Mouse (Mus musculus): ENCODE results near the gene Ano10.

The Ano10 gene

GRCm38 (mm10) chr9:122276134-122276533, 18.1 kb downstream of the Ano10 start:
- H3K36me3 ChIP-seq (ENCODE audit: control insufficient read depth, insufficient read depth, low read length, poor library complexity, severe bottlenecking) = peaks cover 1% of the 10 kb centered on the region; the same call in 1 of the 2 replicates
- no peaks in the 10 kb centered on the region for H3K27me3 ChIP-seq (ENCODE audit: control insufficient read depth, insufficient read depth, low read length, poor library complexity, severe bottlenecking)
- no peak for DNase-seq (ENCODE audit: low read depth, low spot score)

- peaks cover 4% of the 10 kb centered on the region; the same call in 1 of the 2 replicates for H3K36me3 ChIP-seq (ENCODE audit: control insufficient read depth, insufficient read depth, low read length, poor library complexity, severe bottlenecking)
- no peak for DNase-seq (ENCODE audit: low read depth, low spot score)
Observed at GRCm38 (mm10) chr9:122274346-122274745, 19.9 kb downstream of the Ano10 start.

DNA sequence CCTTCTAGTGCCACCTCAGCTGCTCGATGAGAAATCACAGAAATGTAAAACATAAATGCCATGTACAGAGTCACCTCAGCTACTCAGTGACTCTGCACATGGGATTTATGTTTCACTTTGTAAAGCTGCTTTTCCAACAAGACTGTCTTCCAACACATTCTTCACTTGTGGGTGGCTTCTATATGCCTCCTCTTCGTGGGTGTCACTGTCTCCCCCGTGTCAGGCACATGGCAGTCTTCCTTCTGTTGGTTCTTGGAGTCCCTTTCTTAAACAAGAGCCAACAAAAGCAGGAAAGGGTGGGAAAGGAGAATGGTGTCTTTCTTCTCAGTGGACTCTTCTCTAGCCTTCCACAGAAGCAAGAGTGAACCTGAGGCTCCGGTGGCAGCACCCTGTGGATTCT, 20.3 kb downstream of the Ano10 start:
- Histone ChIP-seq H3K27me3 (ENCODE audit: control insufficient read depth, insufficient read depth, low read length, poor library complexity, severe bottlenecking) (no peaks in the 10 kb centered on the region), H3K36me3 (ENCODE audit: control insufficient read depth, insufficient read depth, low read length, poor library complexity, severe bottlenecking) (peaks cover 4% of the 10 kb centered on the region; the same call in 1 of the 2 replicates)
- DNase-seq (ENCODE audit: low read depth, low spot score) = no peak

More at GRCm38 (mm10) chr9:122274346-122274745, 19.9 kb downstream of the Ano10 start:
- no peaks in the 10 kb centered on the region for H3K27me3 ChIP-seq (ENCODE audit: control insufficient read depth, insufficient read depth, low read length, poor library complexity, severe bottlenecking)

GRCm38 (mm10) chr9:122271866-122272265, 22.4 kb downstream of the Ano10 start:
- DNase-seq (ENCODE audit: low read depth, low spot score) = no peak
- Histone ChIP-seq H3K27me3 (ENCODE audit: control insufficient read depth, insufficient read depth, low read length, poor library complexity, severe bottlenecking) (no peaks in the 10 kb centered on the region), H3K36me3 (ENCODE audit: control insufficient read depth, insufficient read depth, low read length, poor library complexity, severe bottlenecking) (peaks cover 4% of the 10 kb centered on the region; the same call in 1 of the 2 replicates)

DNA sequence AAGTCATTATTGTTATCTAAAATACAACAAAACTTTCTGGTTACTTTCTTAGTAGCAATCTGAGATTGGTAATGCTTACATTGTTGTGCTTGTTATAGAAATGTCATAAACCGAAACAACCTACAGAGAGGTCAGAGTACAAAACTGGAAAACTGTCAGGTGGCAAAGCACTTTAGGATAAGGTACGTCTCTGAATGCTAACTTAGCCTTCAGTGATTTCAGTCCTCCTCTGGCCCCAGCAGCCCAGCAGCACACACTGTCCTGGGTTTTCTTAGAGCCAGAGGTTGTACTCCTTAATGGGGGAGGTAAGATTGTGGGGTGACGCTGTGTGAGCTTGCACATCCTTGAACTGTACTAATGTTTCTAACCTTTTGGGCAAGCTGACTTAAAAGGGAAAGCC, 22.9 kb downstream of the Ano10 start:
- DNase-seq (ENCODE audit: low read depth, low spot score) = no peak
- Histone ChIP-seq H3K27me3 (ENCODE audit: control insufficient read depth, insufficient read depth, low read length, poor library complexity, severe bottlenecking) (no peaks in the 10 kb centered on the region), H3K36me3 (ENCODE audit: control insufficient read depth, insufficient read depth, low read length, poor library complexity, severe bottlenecking) (peaks cover 4% of the 10 kb centered on the region; the same call in 1 of the 2 replicates)

- no peak for DNase-seq (ENCODE audit: low read depth, low spot score)
- Histone ChIP-seq H3K27me3 (ENCODE audit: control insufficient read depth, insufficient read depth, low read length, poor library complexity, severe bottlenecking) (no peaks in the 10 kb centered on the region), H3K36me3 (ENCODE audit: control insufficient read depth, insufficient read depth, low read length, poor library complexity, severe bottlenecking) (peaks cover 4% of the 10 kb centered on the region; the same call in 1 of the 2 replicates)
Observed at GRCm38 (mm10) chr9:122270913-122271312, 23.3 kb downstream of the Ano10 start.

DNA sequence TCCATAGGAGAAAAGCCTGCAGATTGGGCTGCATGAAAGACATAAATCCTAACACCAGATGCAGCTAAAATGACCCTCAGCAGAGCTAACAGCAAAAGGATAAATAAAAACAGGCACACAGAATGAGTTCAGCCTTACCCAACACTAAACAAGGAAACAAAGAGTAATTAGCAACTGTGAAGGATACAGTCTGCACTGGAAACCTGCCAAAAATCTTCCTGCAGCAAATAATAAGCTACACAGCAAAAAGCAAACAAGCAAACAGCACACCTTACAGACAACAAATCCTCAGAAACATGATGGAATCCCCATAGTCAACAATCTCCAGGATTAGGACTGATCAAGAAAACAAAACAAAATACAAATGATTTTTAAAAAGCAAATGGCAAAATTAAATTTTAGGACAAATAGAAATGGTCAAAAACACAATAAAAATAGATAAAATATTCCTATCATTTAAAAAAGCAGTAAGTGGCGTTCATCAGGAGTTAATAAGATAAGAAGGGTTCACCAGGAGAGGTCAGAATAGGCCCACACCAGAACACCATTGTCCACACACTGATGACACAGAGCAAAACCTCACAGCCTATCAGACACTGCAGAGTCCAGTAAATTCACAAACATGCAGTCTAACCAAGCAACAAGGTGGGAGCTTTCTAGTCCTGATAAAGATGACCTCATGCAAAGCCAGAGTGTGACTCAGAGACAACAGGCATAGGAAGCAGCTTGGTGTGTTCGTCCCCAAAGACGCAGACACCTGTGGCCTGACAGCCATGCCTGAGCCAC, 24.8 kb downstream of the Ano10 start:
- H3K36me3 ChIP-seq (ENCODE audit: control insufficient read depth, insufficient read depth, low read length, poor library complexity, severe bottlenecking) = peaks cover 6% of the 10 kb centered on the region; the same call in 1 of the 2 replicates
- no peak for DNase-seq (ENCODE audit: low read depth, low spot score)
- H3K27me3 ChIP-seq (ENCODE audit: control insufficient read depth, insufficient read depth, low read length, poor library complexity, severe bottlenecking) = no peaks in the 10 kb centered on the region

DNA sequence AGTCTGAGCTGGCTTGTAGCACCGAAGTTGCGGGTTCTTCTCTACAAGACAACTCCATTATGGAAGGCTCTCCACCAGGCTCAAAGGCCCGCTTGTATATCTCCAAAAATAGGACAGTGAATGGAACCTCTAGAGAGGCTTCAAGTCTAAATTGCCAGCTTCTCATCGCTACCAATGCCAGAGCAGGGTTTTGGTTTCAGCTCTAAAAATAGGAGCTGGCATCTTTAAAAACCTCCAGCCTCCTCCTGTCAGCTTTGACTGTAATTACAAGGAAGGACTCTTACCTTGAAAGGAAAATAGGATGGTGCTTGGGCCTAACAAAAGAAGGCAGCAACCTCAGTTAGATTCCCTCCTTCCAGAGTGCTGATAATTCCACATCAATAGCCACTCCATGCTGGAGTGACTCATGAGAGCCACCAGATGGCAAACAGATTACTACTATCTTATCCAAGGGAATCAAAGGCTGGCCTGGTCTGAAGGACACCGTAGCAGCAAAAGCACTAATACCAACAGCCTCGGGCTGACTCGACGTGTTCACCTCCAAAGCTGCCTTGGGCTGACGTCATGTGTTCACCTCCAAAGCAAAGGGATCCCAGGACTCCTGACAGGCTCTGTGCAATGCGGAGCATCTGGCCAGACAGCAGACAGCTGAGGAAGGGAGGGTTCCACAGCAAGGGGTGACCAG, 28.6 kb downstream of the Ano10 start:
- no peaks in the 10 kb centered on the region for H3K27me3 ChIP-seq (ENCODE audit: control insufficient read depth, insufficient read depth, low read length, poor library complexity, severe bottlenecking)

DNA sequence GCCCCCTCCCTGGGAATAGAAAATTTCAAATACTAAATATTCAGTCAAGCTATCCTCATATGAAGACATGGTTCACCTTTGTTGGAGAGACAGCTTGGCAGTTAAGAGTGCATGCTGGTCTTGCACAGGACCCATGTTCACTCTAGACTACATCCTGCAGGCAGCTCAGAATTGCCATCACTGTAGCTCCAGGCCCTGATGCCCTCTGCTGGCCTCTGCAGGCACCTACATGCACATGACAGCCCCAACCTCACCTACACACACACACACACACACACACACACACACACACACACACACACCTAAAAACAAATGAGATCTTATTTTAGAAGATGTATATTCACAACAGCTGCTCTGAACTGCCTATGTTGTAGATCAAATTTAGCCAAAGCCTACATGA, 31.1 kb downstream of the Ano10 start:
- peaks cover 3% of the 10 kb centered on the region; the same call in 1 of the 2 replicates for H3K36me3 ChIP-seq (ENCODE audit: control insufficient read depth, insufficient read depth, low read length, poor library complexity, severe bottlenecking)
- no peaks in the 10 kb centered on the region for H3K27me3 ChIP-seq (ENCODE audit: control insufficient read depth, insufficient read depth, low read length, poor library complexity, severe bottlenecking)
- DNase-seq (ENCODE audit: low read depth, low spot score) = no peak

More for the DNA sequence above, 28.6 kb downstream of the Ano10 start:
- peaks cover 6% of the 10 kb centered on the region; the same call in 1 of the 2 replicates for H3K36me3 ChIP-seq (ENCODE audit: control insufficient read depth, insufficient read depth, low read length, poor library complexity, severe bottlenecking)
- no peak for DNase-seq (ENCODE audit: low read depth, low spot score)

DNA sequence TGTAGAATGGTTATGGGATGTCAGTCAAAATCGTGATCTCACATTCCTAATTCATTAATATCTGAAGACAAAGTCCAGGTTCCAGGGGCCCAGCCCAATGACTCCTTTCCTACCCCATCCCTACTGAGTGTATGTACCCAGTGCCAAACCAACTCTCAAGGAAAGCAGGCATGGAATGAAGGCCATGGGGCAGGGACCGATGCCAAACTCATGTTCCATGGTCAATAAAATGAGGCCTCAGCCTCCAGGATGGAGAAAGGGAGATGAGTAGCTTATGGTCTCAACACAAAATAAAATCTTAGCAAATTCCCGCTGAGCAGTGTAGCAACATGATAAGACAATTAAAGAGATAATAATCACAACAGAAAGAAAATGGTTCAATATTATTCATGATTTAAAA, 39.8 kb downstream of the Ano10 start:
- H3K36me3 ChIP-seq (ENCODE audit: control insufficient read depth, insufficient read depth, low read length, poor library complexity, severe bottlenecking) = peaks cover 2% of the 10 kb centered on the region; the same call in 1 of the 2 replicates
- no peak for DNase-seq (ENCODE audit: low read depth, low spot score)
- no peaks in the 10 kb centered on the region for H3K27me3 ChIP-seq (ENCODE audit: control insufficient read depth, insufficient read depth, low read length, poor library complexity, severe bottlenecking)

DNA sequence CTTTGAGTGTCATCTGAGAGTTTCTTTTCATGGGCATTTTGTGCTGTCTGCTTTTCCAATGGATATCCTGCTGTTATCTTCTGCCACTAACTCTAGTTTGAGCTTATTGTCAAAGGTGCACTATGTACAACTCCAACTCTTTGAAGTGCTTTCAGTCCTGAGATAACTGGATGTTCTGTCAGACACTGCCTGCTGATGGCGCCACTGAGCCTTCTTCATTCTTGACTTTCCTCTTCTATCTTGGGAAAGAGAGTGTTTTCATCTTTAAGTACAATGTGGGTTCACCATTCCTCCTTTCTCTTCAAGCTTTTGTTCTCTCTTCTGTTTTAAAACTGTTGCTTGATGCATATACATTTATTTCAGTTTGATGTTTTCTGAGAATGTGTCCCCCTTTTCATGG, 42.1 kb downstream of the Ano10 start:
- H3K27me3 ChIP-seq (ENCODE audit: control insufficient read depth, insufficient read depth, low read length, poor library complexity, severe bottlenecking) = no peaks in the 10 kb centered on the region
- peaks cover 2% of the 10 kb centered on the region; the same call in 1 of the 2 replicates for H3K36me3 ChIP-seq (ENCODE audit: control insufficient read depth, insufficient read depth, low read length, poor library complexity, severe bottlenecking)
- peak; percentile 54 for DNase-seq (ENCODE audit: low read depth, low spot score)

DNA sequence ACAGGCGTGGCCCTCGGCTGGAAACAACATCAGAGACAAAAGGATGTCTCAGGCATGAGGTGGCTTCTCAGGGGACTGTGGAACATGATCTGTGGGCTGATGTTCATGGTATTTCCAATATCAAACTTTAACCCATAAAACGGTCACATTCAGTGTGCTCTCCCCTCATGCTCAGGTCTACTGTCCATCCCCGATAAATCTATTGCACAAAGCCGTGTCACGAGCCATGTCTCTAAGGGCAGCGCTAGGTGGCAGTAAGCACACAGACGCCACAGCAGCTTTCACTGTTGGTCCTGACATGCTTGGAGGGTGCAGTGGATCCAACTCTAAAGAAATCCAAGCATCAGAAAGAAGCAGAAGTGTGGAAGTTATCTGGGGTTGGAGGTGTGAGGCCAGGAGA, 46.1 kb downstream of the Ano10 start:
- H3K27me3 ChIP-seq (ENCODE audit: control insufficient read depth, insufficient read depth, low read length, poor library complexity, severe bottlenecking) = no peaks in the 10 kb centered on the region
- peak; percentile 54 for DNase-seq (ENCODE audit: low read depth, low spot score)
- H3K36me3 ChIP-seq (ENCODE audit: control insufficient read depth, insufficient read depth, low read length, poor library complexity, severe bottlenecking) = no peaks in the 10 kb centered on the region

- Histone ChIP-seq H3K27me3 (ENCODE audit: control insufficient read depth, insufficient read depth, low read length, poor library complexity, severe bottlenecking) (no peaks in the 10 kb centered on the region), H3K36me3 (ENCODE audit: control insufficient read depth, insufficient read depth, low read length, poor library complexity, severe bottlenecking) (no peaks in the 10 kb centered on the region)
- DNase-seq (ENCODE audit: low read depth, low spot score) = peak; percentile 84
Observed at GRCm38 (mm10) chr9:122247430-122248027, 46.7 kb downstream of the Ano10 start.

GRCm38 (mm10) chr9:122245879-122246278, 48.3 kb downstream of the Ano10 start:
- DNase-seq (ENCODE audit: low read depth, low spot score) = no peak
- Histone ChIP-seq H3K27me3 (ENCODE audit: control insufficient read depth, insufficient read depth, low read length, poor library complexity, severe bottlenecking) (no peaks in the 10 kb centered on the region), H3K36me3 (ENCODE audit: control insufficient read depth, insufficient read depth, low read length, poor library complexity, severe bottlenecking) (no peaks in the 10 kb centered on the region)

- no peaks in the 10 kb centered on the region for H3K36me3 ChIP-seq (ENCODE audit: control insufficient read depth, insufficient read depth, low read length, poor library complexity, severe bottlenecking)
- DNase-seq (ENCODE audit: low read depth, low spot score) = no peak
Observed at GRCm38 (mm10) chr9:122245471-122245870, 48.8 kb downstream of the Ano10 start.

More at GRCm38 (mm10) chr9:122245471-122245870, 48.8 kb downstream of the Ano10 start:
- no peaks in the 10 kb centered on the region for H3K27me3 ChIP-seq (ENCODE audit: control insufficient read depth, insufficient read depth, low read length, poor library complexity, severe bottlenecking)
